Mouse (Mus musculus) heart, adult 2 months (tissue): ENCODE data around the gene Camk2b. TPM values are rescaled to one million over a fixed set of nuclear protein-coding genes. Genes with fewer than 3 reads are reported as not detected.
"Not testable (repeated sequence)": the region's sequence is repeated elsewhere in the genome, so short reads cannot be mapped to it uniquely, and the experiment has no call there.

Source experiments
- DNase-seq, 2 experiments: peaks; one replicate each; pipeline ENCODE4 v3.0.0; 2021
- H3K27ac ChIP-seq: fragments of 200-600 bp; 2 replicates; pipeline ENCODE4 v1.8.1; 2022
- H3K27me3 ChIP-seq: fragments of 200-500 bp; 2 replicates; pipeline ENCODE4 v1.6.1; 2012; ENCODE audit warnings: mild to moderate bottlenecking, low read length, inconsistent platforms, mixed read lengths; ENCODE audit not compliant: control insufficient read depth, insufficient read depth
- H3K36me3 ChIP-seq: fragments of 200-500 bp; 2 replicates; pipeline ENCODE4 v1.6.1; 2012; ENCODE audit warnings: low read length, inconsistent platforms; ENCODE audit not compliant: control insufficient read depth, insufficient read depth
- H3K4me1 ChIP-seq: fragments of 200-500 bp; 2 replicates; pipeline ENCODE4 v1.6.1; 2011; ENCODE audit warnings: low read length; ENCODE audit not compliant: control insufficient read depth, insufficient read depth
- H3K4me3 ChIP-seq: fragments of 200-600 bp; 2 replicates; pipeline ENCODE4 v1.8.1; 2022
- H3K79me2 ChIP-seq: fragments of 200-500 bp; replicated peaks from 2 replicates; pipeline ENCODE4 v1.6.1; 2012; ENCODE audit warnings: mild to moderate bottlenecking, inconsistent platforms, low read length, moderate library complexity, mixed read lengths; ENCODE audit not compliant: control insufficient read depth, insufficient read depth
- H3K9ac ChIP-seq: fragments of 200-500 bp; 2 replicates; pipeline ENCODE4 v1.6.1; 2012; ENCODE audit warnings: low read depth, mild to moderate bottlenecking, control low read depth, inconsistent platforms, low read length, mixed read lengths
- CTCF ChIP-seq: fragments of 200-600 bp; IDR thresholded peaks from 2 replicates; pipeline ENCODE4 v1.8.1; 2022; ENCODE audit warnings: antibody characterized with exemption, mild to moderate bottlenecking, moderate library complexity
- EP300 ChIP-seq: fragments of 200-500 bp; IDR thresholded peaks from 2 replicates; pipeline ENCODE4 v1.6.1; 2011; ENCODE audit warnings: low read depth, low read length, control low read depth; ENCODE audit not compliant: insufficient read depth
- POLR2A ChIP-seq: fragments of 200-500 bp; IDR thresholded peaks from 2 replicates; pipeline ENCODE4 v1.6.1; 2011; ENCODE audit warnings: mild to moderate bottlenecking, low read depth, low read length, control low read depth; ENCODE audit not compliant: insufficient read depth
- WGBS: fragments of 180-500 bp; shearing (Covaris S2); methylation state at CpG from one replicate; pipeline ENCODE4 v1.1.7; 2018; 5-methylcytosine and 5-hydroxymethylcytosine counted together
- intact Hi-C: fragments of 180-260 bp; cut with DNase I; formaldehyde crosslinking; loops from one replicate; pipeline ENCODE4 v1.15.1; 2025
- long read RNA-seq: library from polyadenylated mRNA; stranded (forward); transcript quantifications from one replicate; pipeline ENCODE4 v2.0.0, GENCODE M21; 2021
- polyA plus RNA-seq: library from polyadenylated mRNA; depleted of rRNA; stranded (reverse); fragments of >200 nt; gene quantifications from 2 replicates; pipeline ENCODE4 v1.2.3, GENCODE M21; 2012; rRNA removed
- total RNA-seq, 2 experiments: library from RNA; stranded (reverse); gene quantifications; 2 replicates each; pipeline ENCODE4 v1.2.3; 2021

Camk2b gene
- total RNA-seq (1 to 10 TPM; 4.8 to 5.2 TPM), polyA plus RNA-seq (10.7 and 12.9 TPM in 2 replicates)
- long read RNA-seq, partial matches to known transcripts: 1 of 1 reads
- long read RNA-seq, other reads (novel, unspliced or antisense): 0 of 1 reads

DNA sequence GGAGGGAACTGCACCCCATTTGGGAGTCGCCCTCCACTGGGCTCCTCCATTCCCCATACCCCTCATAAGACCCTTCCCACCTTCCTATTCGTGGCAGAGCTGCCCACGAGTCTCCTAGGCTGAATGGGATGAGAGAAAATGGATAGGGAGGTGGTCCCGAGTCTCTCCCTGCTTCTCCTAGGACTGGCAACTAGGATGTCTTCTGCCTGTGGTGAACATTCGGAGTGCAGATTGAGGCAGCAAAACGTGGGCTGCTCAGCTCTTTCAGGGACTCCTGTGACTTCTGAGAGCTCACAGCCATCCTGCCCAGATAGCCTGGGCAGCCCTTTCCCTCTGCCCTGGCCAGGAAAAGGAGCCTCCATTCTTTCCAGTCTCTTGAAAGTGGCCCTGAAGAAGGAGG is at the start of gene Camk2b:
Gene Camk2b, minus strand, starts transcription at position 187 of the 400 bp plus-strand sequence.
- H3K79me2 ChIP-seq: no peaks in the 10 kb centered on the region
- DNase-seq: no peak
- H3K4me1 ChIP-seq: no peaks in the 10 kb centered on the region
- no peak within 1 kb of the TSS for H3K27ac ChIP-seq
- peaks cover 6% of the 10 kb centered on the region for H3K27me3 ChIP-seq
- H3K9ac ChIP-seq: peak within 1 kb of the TSS; percentile 46; the same call in 1 of the 2 replicates
- intact Hi-C loops: no loop called here
- TF ChIP-seq POLR2A (no peak), EP300 (no peak), CTCF (no peak)
- peak within 1 kb of the TSS; percentile 40 for H3K4me3 ChIP-seq
- no peaks in the 10 kb centered on the region for H3K36me3 ChIP-seq
- WGBS: 34% methylated on average over 6 of the region's 6 CpGs

DNA sequence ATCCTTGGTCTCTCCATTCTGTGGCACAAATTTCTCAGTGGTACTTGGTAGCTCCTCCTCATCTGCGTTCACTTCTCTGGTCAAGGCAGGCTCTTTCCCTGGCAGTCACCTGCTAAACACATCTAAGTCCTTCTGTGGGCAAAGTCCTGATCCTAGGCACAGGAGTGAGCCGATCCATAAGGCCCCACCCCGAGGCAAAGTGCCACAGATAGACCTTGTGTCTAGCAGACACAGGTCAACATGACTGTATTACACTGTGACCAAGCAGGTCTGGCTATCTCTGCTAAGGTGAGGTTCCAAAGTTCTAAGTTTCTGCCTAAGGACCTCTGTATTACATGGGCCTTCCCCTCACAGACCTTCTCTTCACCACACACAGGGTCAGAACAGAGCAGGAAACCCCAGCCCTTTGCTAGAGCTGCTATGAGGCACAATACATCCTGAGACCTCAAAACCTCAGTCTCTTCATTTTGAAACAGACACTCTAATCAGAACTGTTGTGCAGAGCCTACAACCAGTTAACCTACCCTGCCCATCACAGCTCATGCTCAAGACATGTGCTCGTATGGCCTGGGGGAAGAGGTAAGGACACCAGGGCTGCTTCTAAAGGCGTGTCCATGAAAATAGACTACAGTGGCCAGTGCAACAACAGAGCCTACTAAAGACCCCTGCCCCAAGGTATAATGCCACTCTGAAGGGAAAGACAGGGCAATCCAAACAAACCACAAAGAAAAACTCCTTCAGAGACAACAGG is 45.7 kb upstream of the Camk2b start:
- Histone ChIP-seq H3K27ac (no peak overlapping the region), H3K79me2 (no peaks in the 10 kb centered on the region), H3K36me3 (no peaks in the 10 kb centered on the region; the same call in 1 of the 2 replicates), H3K27me3 (no peaks in the 10 kb centered on the region), H3K9ac (no peak overlapping the region), H3K4me3 (no peak overlapping the region), H3K4me1 (no peaks in the 10 kb centered on the region)
- no peak for DNase-seq
- TF ChIP-seq POLR2A: no peak
- no peak for TF ChIP-seq CTCF
- no peak for TF ChIP-seq EP300
- intact Hi-C loops: loop anchor here (5.0 kb wide), 1 partner anchor 75 kb away; no protein-coding TSS in a partner anchor
- 96% methylated on average over 5 of the region's 5 CpGs for WGBS

DNA sequence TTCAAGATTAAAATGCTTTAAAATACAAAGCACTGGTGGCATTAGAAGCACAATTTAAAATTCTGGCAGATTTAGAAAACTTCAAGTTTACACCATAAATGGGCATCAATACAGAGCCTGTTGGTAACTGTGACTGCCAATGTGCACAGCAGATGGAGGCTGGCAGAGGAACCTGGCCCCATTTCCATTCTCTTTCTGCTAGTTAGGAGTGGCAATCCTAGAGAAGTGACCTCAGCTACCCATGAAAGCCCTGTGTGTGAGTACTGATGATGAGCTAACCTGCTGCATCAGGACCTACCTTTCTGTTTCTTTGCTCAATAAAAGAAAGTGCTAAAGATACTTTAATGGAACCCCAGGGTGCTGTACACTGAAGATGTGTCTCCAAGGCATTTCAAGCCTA is 43.8 kb upstream of the Camk2b start:
- Histone ChIP-seq H3K36me3 (no peaks in the 10 kb centered on the region; the same call in 1 of the 2 replicates), H3K27me3 (no peaks in the 10 kb centered on the region)
- intact Hi-C loops: loop anchor here (5.0 kb wide), 1 partner anchor 77 kb away; no protein-coding TSS in a partner anchor

DNA sequence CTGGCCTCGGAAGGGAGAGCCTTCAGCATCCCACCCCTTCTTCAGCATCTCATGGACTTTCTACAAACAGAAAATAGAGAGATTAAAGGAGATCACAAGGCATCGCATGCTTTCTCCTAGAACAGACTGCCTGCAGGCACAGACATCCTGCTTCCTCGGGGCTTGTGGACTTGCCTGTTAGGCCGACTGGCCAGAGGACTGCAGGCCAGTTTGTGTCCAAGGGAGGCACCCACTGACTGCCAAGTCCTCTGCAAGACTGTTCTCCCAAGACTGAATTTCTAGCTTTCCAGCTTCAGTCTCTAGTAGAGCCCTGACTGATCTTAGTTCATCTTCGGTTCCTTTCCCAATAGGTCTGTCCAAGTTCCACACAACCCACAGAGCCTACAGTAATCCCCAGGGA is 42.1 kb upstream of the Camk2b start:
- 85% methylated on average over 5 of the region's 5 CpGs for WGBS
- Histone ChIP-seq H3K9ac (no peak overlapping the region), H3K27ac (no peak overlapping the region), H3K36me3 (no peaks in the 10 kb centered on the region; the same call in 1 of the 2 replicates), H3K4me1 (no peaks in the 10 kb centered on the region), H3K79me2 (no peaks in the 10 kb centered on the region), H3K27me3 (no peaks in the 10 kb centered on the region), H3K4me3 (no peak overlapping the region)
- DNase-seq: no peak
- intact Hi-C loops: no loop called here
- TF ChIP-seq EP300: no peak

More for the DNA sequence above, 43.8 kb upstream of the Camk2b start:
- DNase-seq: no peak
- Histone ChIP-seq H3K9ac (no peak overlapping the region), H3K79me2 (no peaks in the 10 kb centered on the region), H3K27ac (no peak overlapping the region), H3K4me1 (no peaks in the 10 kb centered on the region), H3K4me3 (no peak overlapping the region)
- TF ChIP-seq POLR2A: no peak
- no peak for TF ChIP-seq CTCF
- TF ChIP-seq EP300: no peak

DNA sequence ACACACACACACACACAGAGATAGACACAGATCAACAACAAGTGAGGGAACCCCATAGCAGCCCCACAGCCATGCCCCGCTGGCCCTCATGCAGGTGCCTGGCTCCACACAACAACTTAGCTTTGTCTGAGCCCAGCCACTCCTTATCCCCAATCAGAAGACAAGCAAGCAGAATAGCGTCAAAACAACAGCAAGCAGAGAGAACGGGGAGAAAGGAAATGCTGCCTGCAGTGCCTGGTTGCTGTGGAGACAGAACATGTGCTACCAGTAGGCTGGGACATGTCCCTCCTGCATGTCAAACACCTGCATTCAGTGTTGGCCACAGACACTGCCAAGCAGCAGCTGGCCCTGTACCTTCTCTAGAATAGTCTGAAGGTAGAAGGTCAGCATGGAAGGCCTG is 41.6 kb upstream of the Camk2b start:
- Histone ChIP-seq H3K4me3 (no peak overlapping the region), H3K9ac (no peak overlapping the region), H3K27me3 (no peaks in the 10 kb centered on the region), H3K4me1 (no peaks in the 10 kb centered on the region), H3K79me2 (no peaks in the 10 kb centered on the region), H3K27ac (no peak overlapping the region), H3K36me3 (no peaks in the 10 kb centered on the region; the same call in 1 of the 2 replicates)
- intact Hi-C loops: no loop called here
- TF ChIP-seq EP300: no peak
- no peak for TF ChIP-seq CTCF
- DNase-seq: no peak
- 80% methylated on average over 3 of the region's 3 CpGs for WGBS

DNA sequence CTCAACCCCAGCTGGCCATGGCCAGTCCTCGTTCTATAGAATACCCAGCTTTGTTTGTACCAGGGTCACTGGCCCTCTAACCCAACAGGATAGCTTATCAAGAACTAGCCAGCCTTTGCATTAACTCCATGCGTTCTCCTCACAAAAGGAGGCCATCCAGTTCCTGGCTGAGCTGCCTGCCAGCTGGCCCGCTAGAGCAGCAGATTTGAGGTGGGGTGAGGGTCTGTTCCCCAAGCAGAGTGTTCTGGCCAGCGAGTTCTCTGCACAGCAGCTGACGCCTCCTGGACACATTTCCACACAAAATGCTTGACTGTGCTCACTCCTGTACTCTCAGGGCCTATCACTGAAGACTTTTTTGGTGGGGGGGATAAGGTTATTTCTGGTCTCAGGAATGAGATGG is 38.6 kb upstream of the Camk2b start:
- no peaks in the 10 kb centered on the region for H3K4me1 ChIP-seq
- H3K27ac ChIP-seq: no peak overlapping the region
- intact Hi-C loops: no loop called here
- 87% methylated on average over 5 of the region's 5 CpGs for WGBS
- DNase-seq: no peak
- H3K79me2 ChIP-seq: no peaks in the 10 kb centered on the region
- no peaks in the 10 kb centered on the region for H3K36me3 ChIP-seq
- H3K9ac ChIP-seq: no peak overlapping the region
- no peak overlapping the region for H3K4me3 ChIP-seq
- TF ChIP-seq EP300 (no peak), CTCF (no peak), POLR2A (no peak)
- no peaks in the 10 kb centered on the region for H3K27me3 ChIP-seq

DNA sequence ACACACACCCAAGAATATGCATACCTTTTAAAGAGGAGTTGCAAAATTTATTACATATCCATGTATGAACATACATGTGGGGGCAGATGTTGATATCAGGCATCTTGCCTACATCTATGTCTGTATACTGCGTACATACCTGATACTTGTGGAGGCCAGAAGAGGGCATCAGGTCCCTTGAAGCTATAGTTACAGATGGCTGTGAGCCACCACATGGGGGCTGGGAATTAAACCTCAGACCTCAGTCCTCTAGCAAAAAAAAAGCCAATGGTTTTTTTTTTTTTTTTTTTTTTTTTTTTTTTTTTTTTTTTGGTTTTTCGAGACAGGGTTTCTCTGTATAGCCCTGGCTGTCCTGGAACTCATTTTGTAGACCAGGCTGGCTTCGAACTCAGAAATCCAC is 30.5 kb upstream of the Camk2b start:
- H3K27me3 ChIP-seq, intact Hi-C loops, DNase-seq, H3K4me1 ChIP-seq, H3K4me3 ChIP-seq, H3K9ac ChIP-seq, H3K79me2 ChIP-seq, H3K36me3 ChIP-seq, H3K27ac ChIP-seq: not testable (repeated sequence)
- WGBS: 92% methylated on average over 3 of the region's 3 CpGs
